Mouse (Mus musculus): ENCODE measurements around the gene Ubap1.

- TF ChIP-seq CTCF (IDR thresholded peaks at IDR 0.05; ENCODE audit: insufficient read depth, low read length) (no peak), POLR2A (IDR thresholded peaks at IDR 0.05; ENCODE audit: borderline replicate concordance, extremely low read depth, low read depth, low read length) (no peak)
These were observed 27.8 kb upstream of the Ubap1 start for GRCm38 (mm10) chr4:41320971-41321370.
